ENCODE assay signal across 8 mouse cellular contexts in the genomic region with DNA sequence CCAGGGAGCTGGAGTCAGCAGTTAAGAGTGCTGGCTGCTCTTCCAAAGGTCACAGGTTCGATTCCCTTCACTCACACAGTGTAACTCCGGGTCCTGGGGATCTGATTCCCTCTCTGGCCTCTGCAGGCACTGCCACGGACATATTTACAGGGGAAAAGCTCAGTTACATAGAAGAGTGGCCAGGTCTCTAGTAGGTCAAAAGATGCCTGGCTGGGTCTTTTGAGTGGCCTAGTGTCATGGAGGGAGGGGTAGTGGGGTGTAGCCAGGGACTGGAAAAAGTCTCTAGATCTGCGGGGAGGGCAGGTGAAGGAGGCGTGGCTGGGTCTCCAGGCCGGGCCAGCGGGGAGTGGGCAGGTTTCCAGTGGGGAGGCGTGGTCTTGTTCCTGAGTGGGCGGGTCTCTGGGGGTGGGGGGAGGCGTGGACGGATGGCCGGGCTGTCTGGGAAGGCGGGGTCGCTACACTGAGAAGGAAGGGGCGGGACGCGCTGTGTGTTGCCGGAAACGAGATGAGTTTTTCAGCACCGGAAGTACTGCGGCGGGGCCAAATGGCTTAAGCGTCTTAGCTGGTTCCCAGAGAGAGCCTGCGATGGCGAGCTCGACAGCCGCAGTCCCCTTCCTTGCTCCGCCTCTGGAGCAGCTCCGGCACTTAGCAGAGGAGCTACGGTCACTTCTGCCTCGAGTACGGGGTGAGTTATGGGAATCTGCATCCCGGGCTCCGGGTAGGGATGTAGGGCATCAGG. TPM values are rescaled to one million over a fixed set of nuclear protein-coding genes. Genes with fewer than 3 reads are reported as not detected.
DNase-seq lines count a peak whose midpoint lies in the region; ATAC-seq and TF ChIP-seq lines count a peak whose summit lies in the region.

Gene Ccndbp1 (plus strand): TSS at position 479 of the 739 bp plus-strand sequence.

- H3K9ac ChIP-seq in heart, embryonic 11.5 days (ENCODE audit: low read depth, low read length), result peak within 1 kb of the TSS; percentile 74
- peak within 1 kb of the TSS; percentile 84 for H3K9ac ChIP-seq in kidney, embryonic 16.5 days (replicated peaks; ENCODE audit: low read length)
- H3K9ac ChIP-seq in liver, adult 2 months (ENCODE audit: low read depth, low read length), result peak within 1 kb of the TSS; percentile 82

- no peaks in the 10 kb centered on the region for H3K9me3 ChIP-seq in erythroblast, embryonic 14.5 days (ENCODE audit: control insufficient read depth, low read length)
- no peaks in the 10 kb centered on the region for H3K9me3 ChIP-seq in heart, embryonic 11.5 days (replicated peaks; ENCODE audit: control insufficient read depth, low read length)
- H3K9me3 ChIP-seq in kidney, embryonic 16.5 days (ENCODE audit: low read length), result no peaks in the 10 kb centered on the region

- peak; percentile 54; the same call in 1 of the 2 replicates for TF ChIP-seq POLR2A in brain, embryonic 14.5 days (IDR thresholded peaks at IDR 0.05; ENCODE audit: borderline replicate concordance, extremely low read depth, insufficient read depth, insufficient read length, poor library complexity, severe bottlenecking)
- TF ChIP-seq POLR2A in liver, adult 2 months (IDR thresholded peaks at IDR 0.05; ENCODE audit: extremely low read depth, insufficient read depth, low read length), result peak; percentile 55; the same call in 1 of the 2 replicates
- TF ChIP-seq POLR2A in myocyte (IDR thresholded peaks at IDR 0.05; ENCODE audit: insufficient read length, low read depth), result peak; percentile 60

- H3K4me3 ChIP-seq in C2C12 (ENCODE audit: insufficient read depth, poor library complexity, severe bottlenecking) (peak within 1 kb of the TSS; percentile 70), myocyte (peak within 1 kb of the TSS; percentile 74)
- peak within 1 kb of the TSS; percentile 89 for H3K4me3 ChIP-seq in erythroblast, embryonic 14.5 days (replicated peaks)
- H3K4me3 ChIP-seq in heart, embryonic 11.5 days (ENCODE audit: low read depth, low read length), result peak within 1 kb of the TSS; percentile 79
- H3K4me3 ChIP-seq in kidney, embryonic 16.5 days (ENCODE audit: low read length), result peak within 1 kb of the TSS; percentile 96
- H3K4me3 ChIP-seq in liver, adult 2 months (ENCODE audit: insufficient read depth, low read depth, low read length), result peak within 1 kb of the TSS; percentile 95

- H3ac ChIP-seq in C2C12 (ENCODE audit: control insufficient read depth, insufficient read length, low read depth) (peak within 1 kb of the TSS; percentile 76), myocyte (ENCODE audit: control insufficient read depth, insufficient read length) (no peak within 1 kb of the TSS)

- 2% methylated on average over 34 of the region's 34 CpGs for WGBS in heart, embryonic 11.5 days (ENCODE audit: insufficient replicate concordance)
- WGBS in kidney, embryonic 16.5 days, result 1% methylated on average over 34 of the region's 34 CpGs
- under 1% methylated on average over 34 of the region's 34 CpGs for WGBS in liver, adult 2 months

- no peak for TF ChIP-seq CTCF in C2C12 (IDR thresholded peaks at IDR 0.05; ENCODE audit: control insufficient read depth, insufficient read depth, insufficient read length)
- TF ChIP-seq CTCF in brain, embryonic 14.5 days (IDR thresholded peaks at IDR 0.05; ENCODE audit: borderline replicate concordance, extremely low read depth, insufficient read depth, insufficient read length), result no peak
- no peak for TF ChIP-seq CTCF in liver, adult 2 months (IDR thresholded peaks at IDR 0.05; ENCODE audit: low read depth, low read length)

- H3K36me3 ChIP-seq in C2C12 (ENCODE audit: control insufficient read depth, insufficient read depth) (peaks cover 3% of the 10 kb centered on the region), myocyte (ENCODE audit: control insufficient read depth, insufficient read depth) (no peaks in the 10 kb centered on the region)
- H3K36me3 ChIP-seq in erythroblast, embryonic 14.5 days (ENCODE audit: control insufficient read depth), result peaks cover 34% of the 10 kb centered on the region
- H3K36me3 ChIP-seq in heart, embryonic 11.5 days (ENCODE audit: control insufficient read depth, insufficient read depth, low read length), result no peaks in the 10 kb centered on the region; the same call in 1 of the 2 replicates
- H3K36me3 ChIP-seq in kidney, embryonic 16.5 days (ENCODE audit: insufficient read depth, low read length), result peaks cover 10% of the 10 kb centered on the region
- peaks cover 14% of the 10 kb centered on the region; the same call in 1 of the 2 replicates for H3K36me3 ChIP-seq in liver, adult 2 months (ENCODE audit: control insufficient read depth, insufficient read depth, low read length)
- peaks cover 2% of the 10 kb centered on the region; the same call in 1 of the 2 replicates for H3K36me3 ChIP-seq in splenic B cell, adult 2 months (ENCODE audit: control insufficient read depth, insufficient read depth, low read length, poor library complexity, severe bottlenecking)

- H3K79me2 ChIP-seq in C2C12 (ENCODE audit: control insufficient read depth, insufficient read depth) (peaks cover 5% of the 10 kb centered on the region), myocyte (ENCODE audit: control insufficient read depth, insufficient read depth) (no peaks in the 10 kb centered on the region)
- H3K79me2 ChIP-seq in liver, adult 2 months (ENCODE audit: control insufficient read depth, insufficient read depth, low read length), result no peaks in the 10 kb centered on the region

- H3K4me1 ChIP-seq in erythroblast, embryonic 14.5 days (ENCODE audit: control insufficient read depth), result peaks cover 31% of the 10 kb centered on the region
- peaks cover 7% of the 10 kb centered on the region for H3K4me1 ChIP-seq in heart, embryonic 11.5 days (ENCODE audit: control insufficient read depth, insufficient read depth, low read length)
- peaks cover 8% of the 10 kb centered on the region for H3K4me1 ChIP-seq in kidney, embryonic 16.5 days (ENCODE audit: insufficient read depth, low read length)
- no peaks in the 10 kb centered on the region; the same call in 1 of the 2 replicates for H3K4me1 ChIP-seq in liver, adult 2 months (ENCODE audit: control insufficient read depth, insufficient read depth, low read length)

- ATAC-seq in heart, embryonic 11.5 days (replicated peaks; ENCODE audit: insufficient number of reproducible peaks, low FRiP score, low TSS enrichment), result peak; percentile 95
- ATAC-seq in kidney, embryonic 16.5 days (ENCODE audit: low FRiP score, low TSS enrichment), result peak; percentile 97

- no peaks in the 10 kb centered on the region for H3K79me3 ChIP-seq in C2C12 (ENCODE audit: low read depth)

- H3K27me3 ChIP-seq in C2C12 (ENCODE audit: control insufficient read depth, insufficient read depth, insufficient read length) (no peaks in the 10 kb centered on the region), myocyte (ENCODE audit: control insufficient read depth, insufficient read depth, insufficient read length) (no peaks in the 10 kb centered on the region)
- no peaks in the 10 kb centered on the region for H3K27me3 ChIP-seq in erythroblast, embryonic 14.5 days (ENCODE audit: control insufficient read depth)
- no peaks in the 10 kb centered on the region for H3K27me3 ChIP-seq in heart, embryonic 11.5 days (ENCODE audit: control insufficient read depth, insufficient read depth, low read length)
- H3K27me3 ChIP-seq in kidney, embryonic 16.5 days (ENCODE audit: insufficient read depth, low read length), result no peaks in the 10 kb centered on the region
- H3K27me3 ChIP-seq in liver, adult 2 months (ENCODE audit: control insufficient read depth, insufficient read depth, low read length), result no peaks in the 10 kb centered on the region
- no peaks in the 10 kb centered on the region for H3K27me3 ChIP-seq in splenic B cell, adult 2 months (ENCODE audit: control insufficient read depth, insufficient read depth, low read length, poor library complexity, severe bottlenecking)

- H3K4me2 ChIP-seq in heart, embryonic 11.5 days, result peak within 1 kb of the TSS; percentile 85
- peak within 1 kb of the TSS; percentile 76 for H3K4me2 ChIP-seq in kidney, embryonic 16.5 days (replicated peaks; ENCODE audit: low read depth, low read length)
- peak within 1 kb of the TSS; percentile 93 for H3K4me2 ChIP-seq in myocyte (ENCODE audit: low read depth)

- H3K27ac ChIP-seq in heart, embryonic 11.5 days (ENCODE audit: low read depth, low read length), result no peak within 1 kb of the TSS
- H3K27ac ChIP-seq in kidney, embryonic 16.5 days (ENCODE audit: low read length), result peak within 1 kb of the TSS; percentile 64; the same call in 1 of the 2 replicates
- H3K27ac ChIP-seq in liver, adult 2 months (replicated peaks; ENCODE audit: insufficient read depth, low read depth, low read length), result no peak within 1 kb of the TSS

- peak; percentile 96 for DNase-seq in brain, embryonic 14.5 days (ENCODE audit: low read depth)
- DNase-seq in liver, adult 2 months (ENCODE audit: extremely low read depth, low read depth, low spot score), result peak; percentile 86
- peak; percentile 93 for DNase-seq in splenic B cell, adult 2 months (ENCODE audit: low read depth, low spot score)

TF ChIP-seq in C2C12, 6 proteins besides CTCF, POLR2A, EP300 and RAD21:
- TF ChIP-seq MYOD1 (IDR thresholded peaks at IDR 0.05; ENCODE audit: control insufficient read depth, insufficient read length, low read depth), result no peak
- no peak for TF ChIP-seq FOSL1 (IDR thresholded peaks at IDR 0.05; ENCODE audit: insufficient read depth, low read length, poor library complexity, severe bottlenecking)
- TF ChIP-seq MAX (IDR thresholded peaks at IDR 0.05), result no peak
- TF ChIP-seq CEBPB (IDR thresholded peaks at IDR 0.05; ENCODE audit: low read depth), result no peak
- no peak for TF ChIP-seq MYOG (IDR thresholded peaks at IDR 0.05; ENCODE audit: control insufficient read depth, extremely low read depth, insufficient read length)
- TF ChIP-seq USF1 (IDR thresholded peaks at IDR 0.05; ENCODE audit: low read depth), result no peak

TF ChIP-seq in myocyte, 11 proteins besides CTCF, POLR2A, EP300 and RAD21 (continues in another document):
- TF ChIP-seq SRF (IDR thresholded peaks at IDR 0.05; ENCODE audit: control insufficient read depth, insufficient read length, low read depth), result no peak
- no peak for TF ChIP-seq TCF3 (IDR thresholded peaks at IDR 0.05; ENCODE audit: insufficient read length, low read depth)
- TF ChIP-seq MYOG (IDR thresholded peaks at IDR 0.05; ENCODE audit: control insufficient read depth in 1 of 3, insufficient read depth in 1 of 3, insufficient read length in 2 of 3, low read depth in 2 of 3), result no peak
- TF ChIP-seq MYOD1 (IDR thresholded peaks at IDR 0.05; ENCODE audit: control insufficient read depth in 1 of 3, insufficient read length in 2 of 3, low read depth in 2 of 3), result no peak
- TF ChIP-seq E2F4 (IDR thresholded peaks at IDR 0.05; ENCODE audit: insufficient read depth), result no peak

RNA-seq across cellular contexts. Expression of gene Ccndbp1, which starts in this region (rescaled TPM):
- polyA plus RNA-seq in C2C12 (2012; fragmentation: generic; extraction: Trizol), result 21.1 TPM
- 65.4 and 69.0 TPM in 2 replicates for polyA plus RNA-seq in brain, embryonic 14.5 days (2012; rRNA removed)
- polyA plus RNA-seq in erythroblast, embryonic 14.5 days (2012), result 3.2 and 3.3 TPM in 2 replicates
- polyA plus RNA-seq in heart, embryonic 11.5 days (2014; fragmentation: Nextera tagmentation; extraction: Ambion mirVana), result 36.0 and 37.6 TPM in 2 replicates
- 49.3 and 55.6 TPM in 2 replicates for polyA plus RNA-seq in kidney, embryonic 16.5 days (2015; fragmentation: Nextera tagmentation; extraction: Ambion mirVana)
- total RNA-seq in liver, adult 2 months (2014; rRNA removed), result 13.7 and 13.8 TPM in 2 replicates
- polyA plus RNA-seq in liver, adult 2 months (2012; rRNA removed), result 10.1 and 12.5 TPM in 2 replicates
- polyA plus RNA-seq in myocyte (2012; fragmentation: generic; extraction: Trizol), result 48.4 TPM
